Mouse (Mus musculus): ENCODE data around the gene Fbxo39.

Gene Fbxo39

DNA sequence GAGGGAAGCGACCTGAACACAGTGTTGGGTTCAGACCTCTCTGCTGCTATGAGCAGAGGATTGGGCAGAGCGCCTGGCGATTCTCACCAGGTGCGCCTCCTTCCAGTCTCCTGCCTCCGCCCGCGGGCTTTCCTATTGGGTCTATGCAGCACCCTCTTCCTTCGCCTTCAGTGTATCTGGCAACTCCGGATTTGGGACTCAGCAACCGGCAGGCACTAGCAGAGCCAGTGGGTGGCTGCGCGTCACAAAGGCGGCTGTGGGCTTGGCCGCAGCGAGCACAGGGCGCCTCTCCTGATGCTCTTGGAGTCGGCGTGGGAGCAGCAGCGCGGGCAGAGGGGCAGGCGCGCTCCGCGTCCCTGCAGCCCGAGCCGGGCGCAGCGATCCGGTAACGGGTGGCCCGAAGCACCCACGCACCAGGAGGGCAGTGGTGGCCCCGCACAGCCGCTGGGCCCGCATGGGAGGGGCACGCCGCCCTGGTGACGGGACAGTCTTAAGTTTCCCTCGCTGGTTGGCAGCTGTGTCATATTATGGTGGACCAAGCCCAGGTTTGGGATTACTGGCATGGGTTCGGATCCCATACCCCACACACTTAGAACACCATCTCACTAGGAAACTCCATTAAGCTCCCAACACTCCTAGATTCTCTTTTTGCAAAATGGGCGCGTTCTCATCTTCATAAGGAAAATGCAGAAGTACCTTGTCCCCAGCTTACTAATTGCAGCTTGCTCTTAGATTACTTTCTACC, at the start of gene Fbxo39:
Fbxo39 (plus strand) TSS at position 294 of the 745 bp plus-strand sequence.
- no peak for DNase-seq (ENCODE audit: low spot score)

DNA sequence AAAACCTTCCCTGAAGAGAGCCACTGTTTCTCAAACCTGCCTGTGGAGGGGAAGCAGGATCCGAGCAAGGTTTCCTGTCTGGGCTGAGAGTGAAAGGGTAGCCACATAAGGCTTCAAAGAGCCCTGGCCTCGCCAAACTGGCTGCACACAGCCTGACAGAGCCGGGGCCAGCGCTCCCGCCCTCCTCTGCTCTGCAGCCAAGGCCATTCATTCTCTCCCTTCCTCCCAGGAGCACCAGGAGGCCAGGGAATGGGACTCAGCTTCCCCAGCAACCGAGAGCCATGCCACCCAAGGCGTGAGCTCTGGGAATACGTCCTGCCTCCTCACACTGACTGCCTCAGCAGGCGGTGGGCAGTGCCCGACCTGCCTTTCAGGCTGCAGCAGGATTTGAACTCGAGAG, 48.8 kb upstream of the Fbxo39 start:
- DNase-seq (ENCODE audit: low spot score), result no peak

DNA sequence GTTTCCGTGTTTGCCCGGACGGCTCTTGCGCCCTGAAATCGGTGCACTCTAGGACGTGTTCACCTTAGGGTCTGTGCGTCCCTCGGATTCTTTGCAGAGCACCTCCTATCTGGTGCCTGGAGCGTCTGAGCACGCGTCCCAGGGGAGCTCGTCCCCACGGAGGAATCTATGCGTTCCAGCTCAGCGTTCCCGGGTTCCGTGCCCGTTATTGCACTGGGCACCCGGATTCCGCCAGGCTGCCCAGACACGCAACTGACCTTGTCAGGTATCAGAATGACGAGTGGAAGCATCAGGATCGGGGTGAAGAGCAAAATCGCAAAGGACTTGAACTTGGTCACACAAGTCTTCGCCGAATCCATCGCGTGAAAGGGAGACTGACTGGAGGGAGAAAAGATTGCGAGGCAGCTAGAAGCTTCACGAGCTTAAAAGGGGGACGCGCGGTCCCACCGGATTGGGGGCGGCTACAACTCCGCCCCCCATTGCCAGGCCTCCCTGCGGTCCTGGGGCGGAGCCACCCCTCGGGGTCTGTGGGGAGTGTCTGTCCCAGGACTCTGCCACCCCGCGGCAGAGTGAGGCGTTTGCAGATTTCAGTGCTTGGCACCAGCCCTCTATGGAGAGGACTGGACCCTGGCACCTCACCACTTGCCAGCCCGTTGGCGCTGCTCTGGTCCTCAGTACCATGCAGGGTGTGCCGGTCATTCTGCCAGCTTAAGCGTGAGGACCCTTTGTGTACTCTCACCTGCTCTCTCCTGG, 47.9 kb upstream of the Fbxo39 start:
- DNase-seq (ENCODE audit: low spot score), result peak; percentile 38

DNA sequence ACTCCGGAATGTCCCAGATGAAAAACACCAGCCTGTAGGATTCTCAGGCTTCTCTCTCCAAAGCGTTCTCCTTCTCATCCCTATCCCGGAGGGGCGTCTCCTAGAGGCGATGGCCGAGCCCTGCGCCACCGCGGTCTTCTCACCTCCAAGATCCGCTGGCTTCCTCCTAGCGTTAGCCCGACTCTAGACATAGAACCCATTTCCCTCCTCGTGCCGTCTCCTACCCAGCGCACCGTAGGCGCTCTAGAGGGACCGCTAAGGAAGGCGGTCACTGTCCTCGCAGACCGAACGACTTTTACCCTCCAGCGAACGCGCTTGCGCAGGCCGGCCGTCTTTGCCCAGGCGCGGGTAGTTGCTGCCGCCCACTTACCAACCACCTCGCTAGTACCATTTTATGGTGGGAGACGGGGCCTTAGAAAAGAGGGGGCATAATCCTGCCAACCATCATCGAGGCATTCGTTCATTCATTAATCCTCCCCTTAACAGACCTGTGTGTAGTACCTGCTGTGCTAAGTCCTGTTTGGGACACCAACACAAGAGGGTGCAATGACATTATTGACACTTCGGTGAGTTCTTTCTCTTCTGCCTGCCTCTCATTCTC, 47.2 kb upstream of the Fbxo39 start, which contains the start of gene Slc13a5:
Slc13a5 (minus strand) TSS at position 263 of the 601 bp plus-strand sequence.
- no peak for DNase-seq (ENCODE audit: low spot score)

DNA sequence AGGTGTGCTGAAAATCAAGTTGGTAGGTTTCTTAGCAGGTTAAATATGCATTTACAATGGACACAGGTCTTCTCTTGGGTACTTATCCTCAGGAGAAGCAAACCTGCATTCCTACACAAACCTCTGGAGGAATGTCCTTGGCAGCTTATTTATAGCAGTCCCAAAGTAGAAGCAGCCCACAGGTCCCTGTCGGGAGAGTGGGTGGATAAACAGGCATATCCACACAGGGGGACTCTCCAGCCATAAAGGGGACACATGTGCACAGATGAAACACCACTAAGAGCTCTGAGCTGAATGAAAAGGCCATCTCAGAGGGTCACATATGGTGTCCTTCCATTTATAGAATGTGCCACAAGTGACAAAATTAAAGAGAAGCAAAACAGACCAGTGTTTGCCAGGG, 42.5 kb upstream of the Fbxo39 start:
- no peak for DNase-seq (ENCODE audit: low spot score)

DNA sequence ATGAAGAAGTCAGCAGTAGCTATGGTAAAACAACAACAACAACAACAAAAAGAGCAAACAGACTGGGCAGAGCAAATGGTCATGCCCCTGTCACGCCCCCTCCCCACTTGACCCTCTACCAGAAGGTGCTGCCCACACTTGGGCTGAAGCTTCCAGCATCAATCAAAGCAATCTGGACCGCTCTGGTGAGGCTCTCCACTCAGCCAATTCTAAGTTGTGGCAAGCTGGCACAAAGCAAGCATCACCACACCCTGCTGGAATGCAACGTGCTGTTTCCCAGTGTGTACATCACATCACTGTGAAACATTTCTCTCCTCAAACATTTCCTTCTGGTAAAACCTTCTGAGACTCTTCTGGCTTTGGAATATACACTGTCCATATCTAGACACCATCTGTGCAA, 40.9 kb upstream of the Fbxo39 start:
- DNase-seq (ENCODE audit: low spot score), result no peak

DNA sequence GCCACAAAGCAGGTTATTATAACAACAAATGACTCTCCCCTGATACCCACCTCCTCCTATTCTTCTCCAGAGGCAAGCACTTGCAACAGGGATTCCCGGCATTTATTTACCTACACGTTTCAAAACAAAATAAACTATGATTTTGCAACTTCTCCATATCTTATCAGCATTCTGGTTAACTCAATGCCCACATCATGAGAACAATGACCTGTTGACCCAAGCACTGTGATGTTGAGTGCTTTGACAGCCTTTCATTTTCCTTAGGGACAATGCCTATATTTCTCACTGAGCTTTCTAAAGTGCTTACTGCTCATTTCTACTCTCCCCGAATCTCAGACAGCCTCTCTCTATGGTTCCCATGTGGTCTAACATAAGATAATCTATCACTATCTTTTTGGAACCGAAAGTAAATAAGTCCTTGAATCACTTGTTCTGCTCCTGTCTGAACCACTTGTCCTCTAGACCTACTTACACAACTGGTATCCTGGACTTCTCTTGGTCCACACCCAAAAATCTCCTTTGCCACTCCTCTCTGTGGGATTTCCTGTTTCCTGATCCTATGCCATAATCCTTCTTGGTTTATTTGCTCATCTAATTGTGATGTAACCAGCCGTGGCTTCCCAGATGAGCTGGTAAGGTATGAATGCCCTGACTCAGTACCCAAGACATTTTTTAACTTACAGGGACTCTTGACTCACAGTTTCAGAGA, 32.9 kb upstream of the Fbxo39 start:
- no peak for DNase-seq (ENCODE audit: low spot score)

DNA sequence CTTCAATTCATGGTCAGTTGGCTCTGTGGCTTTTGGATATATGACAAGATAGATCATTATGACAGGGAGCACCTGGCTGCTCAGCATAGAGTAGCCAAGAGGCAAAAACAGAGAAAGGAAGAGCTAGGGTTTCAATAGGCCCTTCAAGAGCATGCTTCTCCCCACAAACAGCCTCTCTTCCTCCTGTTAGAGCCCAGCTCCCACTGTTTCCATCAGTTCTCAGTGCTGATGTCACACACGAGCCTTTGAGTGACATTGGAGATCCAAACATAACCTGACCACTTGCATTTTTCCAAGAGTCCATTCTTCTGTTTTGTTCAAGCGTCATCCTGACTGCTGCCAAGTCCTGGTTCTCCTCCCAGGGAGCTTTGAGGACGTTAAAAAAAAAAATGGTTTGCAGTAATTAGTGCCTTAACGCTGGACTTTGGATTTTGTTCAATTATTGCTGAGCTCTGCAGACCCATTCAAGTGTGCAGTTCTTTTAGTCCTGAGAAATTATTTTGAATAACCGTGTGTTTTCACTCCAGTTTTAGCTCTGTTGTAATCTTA, 32.3 kb upstream of the Fbxo39 start:
- no peak for DNase-seq (ENCODE audit: low spot score)

DNA sequence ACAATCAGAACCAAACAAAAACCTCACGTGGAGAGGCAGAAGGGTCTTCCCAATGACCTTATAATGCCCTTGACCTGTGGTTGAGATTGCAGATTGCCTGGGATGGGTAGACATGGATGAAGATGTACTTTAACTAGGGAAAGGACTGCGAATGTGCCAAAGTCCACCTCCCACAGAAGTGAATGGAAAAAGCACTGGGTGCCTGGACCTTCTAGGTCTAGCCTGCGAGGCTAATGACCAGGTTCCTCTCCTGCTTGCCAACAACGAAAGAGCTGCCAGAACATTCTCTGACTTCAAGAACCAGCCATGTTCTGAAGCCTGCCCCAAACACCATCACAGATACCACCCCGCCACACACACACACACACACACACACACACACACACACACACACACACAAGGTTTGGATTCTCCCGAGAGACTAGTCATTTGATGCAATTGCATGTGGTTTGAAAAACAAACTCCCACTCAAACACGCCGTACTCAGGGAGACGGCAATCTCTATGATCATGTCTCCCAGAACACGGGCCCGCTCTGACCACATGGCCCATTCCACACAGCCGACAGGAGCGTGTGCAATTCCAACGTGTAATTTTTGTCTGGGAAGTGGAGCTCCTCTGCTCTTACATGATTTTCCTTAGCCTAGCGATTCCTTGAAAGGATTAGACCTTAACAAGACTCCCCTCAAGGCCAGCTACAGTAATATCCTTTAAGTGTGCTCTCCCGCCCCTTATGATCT, 30.6 kb upstream of the Fbxo39 start:
- no peak for DNase-seq (ENCODE audit: low spot score)

DNA sequence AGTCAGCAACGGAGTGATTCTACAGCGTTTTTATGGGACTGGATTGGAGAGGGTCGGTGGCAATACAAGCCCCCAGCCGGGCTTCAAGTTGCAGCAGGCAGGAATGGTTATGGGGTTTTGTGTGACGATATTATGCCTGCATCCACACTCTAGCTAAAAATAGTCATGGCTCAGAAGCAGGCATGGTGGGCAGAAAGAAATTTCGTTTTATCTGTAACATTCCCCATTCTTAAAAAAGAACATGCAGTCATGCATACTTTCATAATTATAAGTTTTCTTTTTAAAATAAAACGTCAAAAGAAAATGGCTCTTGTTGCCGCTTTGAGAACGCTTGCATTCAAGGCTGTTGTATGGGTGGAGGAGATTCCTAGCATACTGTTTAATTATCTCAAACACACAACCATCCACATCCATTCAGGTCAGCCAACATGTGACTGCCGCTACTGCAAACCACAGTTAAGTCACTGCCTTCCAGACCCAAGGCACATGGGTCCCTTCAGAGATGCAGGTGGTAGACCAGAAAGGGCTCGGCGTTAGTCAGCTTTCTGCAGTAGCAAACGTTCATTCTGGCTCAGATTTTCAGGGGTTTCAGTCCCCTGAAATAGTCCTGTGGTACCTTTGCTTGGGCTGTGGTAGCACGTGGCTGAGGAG, 29.6 kb upstream of the Fbxo39 start:
- DNase-seq (ENCODE audit: low spot score), result no peak

DNA sequence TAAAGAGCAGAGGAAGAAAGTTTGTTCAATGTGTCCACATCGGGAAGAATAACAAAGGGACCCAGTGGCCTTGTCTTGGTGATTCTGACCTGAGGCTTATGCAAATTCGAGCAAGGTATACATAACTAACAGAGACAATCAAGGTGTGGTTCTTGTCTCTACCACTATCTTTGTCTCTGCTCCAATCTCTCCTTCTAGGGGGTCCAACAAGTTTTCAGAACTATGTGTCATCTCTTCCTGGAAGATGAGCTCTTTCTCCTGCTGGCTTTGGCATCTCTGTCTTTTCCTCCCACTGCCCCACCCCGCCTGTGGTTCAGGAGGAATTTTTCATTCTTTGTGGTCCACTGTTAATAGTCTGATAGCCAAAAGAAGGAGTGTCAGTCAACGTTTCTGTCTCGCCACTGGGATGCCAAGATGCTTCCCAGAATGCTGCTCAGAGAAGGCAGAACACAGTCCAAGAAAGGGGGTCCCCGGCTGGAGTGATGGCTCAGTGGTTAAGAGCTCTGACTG, 28.2 kb upstream of the Fbxo39 start:
- no peak for DNase-seq (ENCODE audit: low spot score)

DNA sequence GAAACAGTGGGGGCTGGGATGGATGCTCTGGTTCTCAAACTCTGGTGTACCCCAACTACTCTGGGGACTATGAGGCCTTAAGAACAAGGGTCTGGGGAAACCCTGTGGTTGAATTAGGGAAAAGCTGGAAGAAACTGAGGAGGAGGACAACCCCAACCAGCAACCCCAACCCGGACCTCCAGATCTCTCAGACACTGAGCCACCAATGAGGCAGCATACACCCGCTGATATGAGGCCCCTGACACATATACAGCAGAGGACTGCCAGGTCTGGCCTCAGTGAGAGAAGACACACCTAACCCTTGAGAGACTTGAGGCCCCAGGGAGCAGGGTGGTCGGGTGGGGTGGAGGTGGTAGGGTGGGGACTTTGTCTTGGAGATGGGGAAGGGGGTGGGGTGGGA, 27.6 kb upstream of the Fbxo39 start:
- DNase-seq (ENCODE audit: low spot score), result no peak

DNA sequence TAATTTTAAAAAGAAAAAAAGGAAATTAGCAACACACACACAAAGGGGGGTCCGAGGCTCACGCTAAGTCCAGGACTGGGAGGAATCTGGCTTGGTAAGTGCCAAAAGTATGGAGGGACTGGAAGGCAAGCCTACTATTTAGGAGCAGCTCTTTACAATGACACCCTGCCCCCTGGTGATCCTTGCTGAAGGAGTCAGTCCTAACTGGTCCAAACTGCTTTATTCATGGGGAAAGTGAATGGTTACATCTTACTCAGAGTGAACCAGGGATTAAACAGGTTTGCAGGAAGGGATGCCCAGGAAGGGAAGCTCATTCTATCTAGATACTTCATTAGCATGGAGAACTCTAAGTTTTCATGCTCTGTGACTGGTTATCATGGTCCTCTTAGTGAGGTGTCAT, 27.1 kb upstream of the Fbxo39 start:
- DNase-seq (ENCODE audit: low spot score), result no peak

DNA sequence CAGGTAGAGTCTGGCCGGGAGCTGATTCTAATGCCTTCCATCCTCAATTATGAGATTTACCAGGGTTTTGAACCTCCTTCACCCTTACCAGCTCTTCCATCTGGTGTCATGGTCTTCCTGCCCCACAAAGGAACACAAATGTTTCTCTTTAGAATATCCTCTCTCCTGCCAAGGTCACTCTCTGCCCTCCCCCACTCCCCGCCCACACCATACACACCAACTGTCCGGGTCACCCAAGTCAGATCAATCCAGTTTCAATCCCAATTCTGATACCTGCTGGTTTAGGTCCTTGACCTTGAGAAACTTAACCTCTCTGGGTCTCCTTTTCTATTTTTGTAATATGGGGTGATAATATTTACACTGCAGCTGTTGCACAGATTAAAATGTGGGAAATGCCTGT, 26.7 kb upstream of the Fbxo39 start:
- no peak for DNase-seq (ENCODE audit: low spot score)

DNA sequence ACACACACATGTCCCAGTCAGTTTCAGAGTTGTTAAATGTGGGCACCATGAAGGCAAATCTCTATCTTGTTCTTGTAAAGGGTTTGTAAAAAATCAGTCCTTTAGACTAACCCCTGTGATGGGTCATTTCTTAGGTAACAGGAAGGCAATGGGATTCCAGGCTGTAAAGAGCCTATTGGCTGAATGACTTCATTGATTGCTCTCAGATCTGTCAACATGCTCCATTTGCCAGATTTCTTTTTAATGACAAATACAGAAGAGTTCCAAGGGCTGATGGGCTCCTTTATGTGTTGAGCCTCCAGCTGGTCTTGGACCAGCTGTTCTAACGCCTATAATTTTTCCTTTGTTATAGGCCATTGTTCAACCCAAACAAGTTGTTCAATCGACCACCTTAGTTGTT, 21.1 kb upstream of the Fbxo39 start:
- DNase-seq (ENCODE audit: low spot score), result no peak

DNA sequence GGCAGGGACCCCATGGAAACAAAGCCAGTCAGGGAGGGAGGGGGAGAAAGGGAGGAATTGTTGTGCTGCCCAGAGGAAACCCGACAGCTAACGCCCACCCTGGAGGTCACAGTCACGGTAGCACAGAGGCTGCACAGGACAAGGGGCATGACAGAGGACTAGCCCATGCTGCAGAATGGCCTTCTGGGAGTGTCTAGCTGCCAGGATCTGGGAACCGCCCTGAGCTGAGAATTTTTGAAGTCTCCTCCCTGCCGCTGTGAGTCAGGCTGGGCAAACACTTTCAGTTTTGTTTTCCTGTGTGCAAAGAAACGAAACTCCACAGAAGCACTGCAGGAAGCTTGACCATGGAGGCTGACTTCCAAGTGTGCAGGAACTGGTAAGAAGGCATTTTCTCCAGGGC, 12.9 kb upstream of the Fbxo39 start, which contains the start of gene Xaf1:
Xaf1 (plus strand) TSS at position 296 of the 400 bp plus-strand sequence.
- peak; percentile 15 for DNase-seq (ENCODE audit: low spot score)

DNA sequence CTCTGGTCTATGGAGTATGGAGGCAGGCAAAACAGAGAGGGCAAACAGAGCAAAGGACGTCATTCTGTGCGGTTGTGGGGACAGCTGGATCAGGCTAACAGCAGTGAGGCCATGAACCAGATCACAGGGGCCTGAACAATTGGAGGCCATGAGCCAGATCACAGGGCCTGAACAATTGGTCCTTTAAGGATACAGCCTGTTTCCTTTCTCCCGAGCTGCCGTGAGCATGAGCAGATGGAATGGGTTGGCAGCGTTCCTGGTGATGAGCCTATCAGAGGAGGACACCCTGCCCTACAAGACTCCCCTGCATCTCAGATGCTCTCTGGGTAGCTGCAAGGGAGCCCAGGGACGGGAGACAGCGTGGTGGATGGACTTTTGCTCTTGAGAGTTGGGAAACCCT, 12.0 kb upstream of the Fbxo39 start:
- no peak for DNase-seq (ENCODE audit: low spot score)

DNA sequence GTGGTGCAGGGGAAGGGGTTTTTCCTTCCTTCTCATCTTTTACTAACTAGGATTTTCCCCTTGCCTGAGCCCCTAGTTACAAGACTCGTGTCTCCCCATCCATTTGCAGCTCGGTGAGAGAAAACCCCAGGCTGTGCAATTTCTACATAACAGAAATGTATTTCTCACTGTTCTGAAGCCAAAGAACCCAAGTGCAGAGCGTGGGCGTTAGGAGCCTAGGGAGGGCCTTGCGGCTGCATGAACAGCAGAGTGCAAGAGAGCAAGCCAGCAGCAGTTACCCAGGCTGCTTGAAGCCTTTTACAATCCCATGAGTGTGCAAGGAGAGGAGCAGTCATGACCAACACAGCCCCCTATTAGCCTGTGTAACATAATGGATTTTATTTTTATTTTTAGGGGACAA, 6.8 kb upstream of the Fbxo39 start:
- no peak for DNase-seq (ENCODE audit: low spot score)

DNA sequence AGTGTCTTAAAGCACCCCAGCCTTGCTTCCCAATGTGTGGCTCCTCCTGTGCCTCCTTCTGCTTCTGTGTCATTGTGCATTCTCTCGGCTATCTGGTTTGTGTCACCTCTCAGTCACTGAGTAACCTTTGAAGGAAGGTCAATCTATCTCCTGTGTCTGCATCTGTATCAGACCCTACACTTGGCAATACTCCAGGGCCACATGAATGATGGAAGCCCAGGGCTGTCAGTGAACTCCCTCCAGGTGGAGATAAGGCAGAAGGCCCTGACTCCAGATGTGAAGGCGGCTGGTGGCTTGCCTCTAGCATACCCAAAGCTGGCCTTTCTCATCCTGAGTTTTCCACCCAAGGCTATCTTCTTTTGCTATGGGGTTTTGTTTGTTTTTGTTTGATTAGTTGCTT, 5.3 kb upstream of the Fbxo39 start:
- DNase-seq (ENCODE audit: low spot score), result no peak

DNA sequence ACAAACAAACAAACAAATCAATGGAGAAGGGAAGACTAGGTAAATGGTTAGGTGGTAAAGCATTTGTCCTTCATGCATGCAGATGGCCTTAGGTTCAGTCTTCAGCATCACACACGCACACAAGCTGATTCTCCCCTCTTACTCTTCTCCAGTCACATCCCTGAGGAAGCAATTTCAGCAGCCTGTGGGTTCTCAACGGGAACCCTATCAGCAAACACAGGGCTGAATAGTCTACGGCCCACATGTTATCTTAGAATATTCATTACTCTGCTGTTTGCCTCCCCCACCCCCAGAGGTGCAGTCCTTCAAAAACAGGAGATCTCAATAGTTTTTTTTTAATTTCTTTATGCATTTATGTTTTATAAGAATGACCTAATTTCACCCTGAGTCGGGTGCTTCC, 3.8 kb upstream of the Fbxo39 start:
- no peak for DNase-seq (ENCODE audit: low spot score)
